Mouse (Mus musculus): ENCODE measurements at regions not wholly inside any gene's neighbourhood (a gene's known extent, or its start where the extent isn't known, plus 50 kb on each side); places are given as distances from the start of the nearest gene placed in this dataset.

DNA sequence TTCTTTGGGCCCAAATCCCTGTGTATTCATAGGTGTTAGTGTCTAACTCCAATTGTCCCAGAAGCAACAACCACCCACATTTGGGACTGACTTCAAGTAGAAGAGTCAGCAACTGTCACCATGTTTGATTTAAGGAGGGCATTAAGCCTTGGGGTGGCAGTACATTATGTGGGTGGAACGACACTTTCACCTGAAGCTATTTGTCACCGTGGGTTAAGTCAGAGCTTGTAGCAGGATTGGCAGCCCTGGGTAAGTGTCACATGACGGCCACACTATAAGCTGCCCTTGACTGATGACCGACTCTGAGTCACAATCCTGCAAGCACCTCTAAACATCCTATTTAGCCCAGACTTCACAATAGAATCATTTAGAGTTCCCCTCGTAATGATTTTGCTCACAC lies 236.7 kb upstream of the A1bg start:
- 91% methylated on average over 5 of the region's 5 CpGs for WGBS
- H3K9ac ChIP-seq (ENCODE audit: low read depth, low read length), result no peak overlapping the region
- no peaks in the 10 kb centered on the region for H3K4me1 ChIP-seq (replicated peaks; ENCODE audit: control insufficient read depth, insufficient read depth, low read length)
- H3K4me3 ChIP-seq (ENCODE audit: low read depth, low read length), result no peak overlapping the region
- H3K27me3 ChIP-seq (ENCODE audit: control insufficient read depth, insufficient read depth, low read length), result no peaks in the 10 kb centered on the region; the same call in 1 of the 2 replicates
- no peaks in the 10 kb centered on the region for H3K36me3 ChIP-seq (ENCODE audit: control insufficient read depth, insufficient read depth, low read length)
- DNase-seq (ENCODE audit: low spot score), result no peak
- no peak overlapping the region for H3K4me2 ChIP-seq (replicated peaks; ENCODE audit: low read depth, low read length)
- H3K27ac ChIP-seq (ENCODE audit: low read depth, low read length), result no peak overlapping the region
- ATAC-seq (ENCODE audit: low FRiP score), result no peak
- H3K9me3 ChIP-seq (ENCODE audit: control insufficient read depth, low read length), result no peaks in the 10 kb centered on the region

DNA sequence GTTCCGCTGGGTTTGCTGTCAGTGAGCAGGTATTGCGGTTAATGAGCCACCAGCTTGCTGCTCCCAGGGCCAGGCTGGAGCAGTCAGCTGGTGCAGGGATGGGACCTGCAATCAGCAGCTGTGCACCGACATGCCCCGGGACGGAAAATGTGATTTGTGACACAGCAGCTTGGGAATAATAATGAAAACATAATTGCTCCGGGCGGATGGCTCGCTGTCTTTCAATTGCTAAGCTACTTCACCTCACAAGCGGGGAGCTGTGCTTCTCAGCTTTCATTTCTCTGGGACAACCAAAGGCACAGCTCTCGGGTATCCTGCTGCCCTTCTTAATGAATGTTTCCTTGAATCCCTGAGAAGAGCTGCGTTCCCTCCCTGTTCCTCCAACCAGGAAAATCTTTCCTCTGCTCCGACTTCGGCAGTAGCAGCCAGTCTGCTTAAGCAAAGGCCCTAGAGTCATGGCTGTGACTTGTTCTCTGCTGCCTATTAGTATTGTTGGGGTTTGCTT lies 235.3 kb upstream of the A1bg start:
- 0 out of 2 replicates have a peak overlapping the region, but pooled peaks have one; percentile 14 for H3K27ac ChIP-seq (ENCODE audit: low read depth, low read length)
- WGBS, result 17% methylated on average over 13 of the region's 13 CpGs
- DNase-seq (ENCODE audit: low spot score), result peak; percentile 70
- no peaks in the 10 kb centered on the region for H3K9me3 ChIP-seq (ENCODE audit: control insufficient read depth, low read length)
- H3K9ac ChIP-seq (ENCODE audit: low read depth, low read length), result peak overlapping the region; percentile 44
- H3K36me3 ChIP-seq (ENCODE audit: control insufficient read depth, insufficient read depth, low read length), result no peaks in the 10 kb centered on the region
- peak; percentile 88 for ATAC-seq (ENCODE audit: low FRiP score)
- H3K4me1 ChIP-seq (replicated peaks; ENCODE audit: control insufficient read depth, insufficient read depth, low read length), result no peaks in the 10 kb centered on the region
- no peaks in the 10 kb centered on the region; the same call in 1 of the 2 replicates for H3K27me3 ChIP-seq (ENCODE audit: control insufficient read depth, insufficient read depth, low read length)
- peak overlapping the region; percentile 37 for H3K4me2 ChIP-seq (replicated peaks; ENCODE audit: low read depth, low read length)
- H3K4me3 ChIP-seq (ENCODE audit: low read depth, low read length), result peak overlapping the region; percentile 22

DNA sequence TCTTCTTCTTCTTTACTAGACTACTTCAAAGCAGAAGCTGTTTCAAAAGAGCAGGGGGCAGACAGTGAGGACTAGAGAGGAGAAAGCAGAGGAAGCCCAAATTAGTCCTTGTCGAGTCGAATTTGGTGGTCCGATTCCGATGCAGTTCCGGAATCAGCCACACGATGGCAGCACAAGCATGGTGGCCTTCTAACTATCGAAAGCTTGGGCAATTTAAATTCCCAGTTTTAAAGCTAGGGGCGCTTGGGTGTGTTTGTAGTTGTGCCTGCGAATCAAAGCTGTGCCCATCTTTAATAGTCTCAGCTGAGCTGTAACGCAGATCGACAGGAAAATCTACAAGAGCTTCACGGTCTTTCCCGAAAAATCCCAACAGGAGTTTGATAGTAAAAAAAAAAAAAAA lies 234.7 kb upstream of the A1bg start:
- WGBS, result 5% methylated on average over 13 of the region's 13 CpGs
- peak overlapping the region; percentile 22; the same call in 1 of the 2 replicates for H3K4me3 ChIP-seq (ENCODE audit: low read depth, low read length)
- DNase-seq (ENCODE audit: low spot score) (peak; percentile 97), ATAC-seq (ENCODE audit: low FRiP score) (peak; percentile 72; the same call in 1 of the 2 replicates)
- H3K4me1 ChIP-seq (replicated peaks; ENCODE audit: control insufficient read depth, insufficient read depth, low read length), result no peaks in the 10 kb centered on the region
- no peak overlapping the region for H3K9ac ChIP-seq (ENCODE audit: low read depth, low read length)
- H3K27ac ChIP-seq (ENCODE audit: low read depth, low read length), result no peak overlapping the region
- peak overlapping the region; percentile 37 for H3K4me2 ChIP-seq (replicated peaks; ENCODE audit: low read depth, low read length)
- H3K27me3 ChIP-seq (ENCODE audit: control insufficient read depth, insufficient read depth, low read length), result no peaks in the 10 kb centered on the region; the same call in 1 of the 2 replicates
- H3K9me3 ChIP-seq (ENCODE audit: control insufficient read depth, low read length), result no peaks in the 10 kb centered on the region
- H3K36me3 ChIP-seq (ENCODE audit: control insufficient read depth, insufficient read depth, low read length), result no peaks in the 10 kb centered on the region

DNA sequence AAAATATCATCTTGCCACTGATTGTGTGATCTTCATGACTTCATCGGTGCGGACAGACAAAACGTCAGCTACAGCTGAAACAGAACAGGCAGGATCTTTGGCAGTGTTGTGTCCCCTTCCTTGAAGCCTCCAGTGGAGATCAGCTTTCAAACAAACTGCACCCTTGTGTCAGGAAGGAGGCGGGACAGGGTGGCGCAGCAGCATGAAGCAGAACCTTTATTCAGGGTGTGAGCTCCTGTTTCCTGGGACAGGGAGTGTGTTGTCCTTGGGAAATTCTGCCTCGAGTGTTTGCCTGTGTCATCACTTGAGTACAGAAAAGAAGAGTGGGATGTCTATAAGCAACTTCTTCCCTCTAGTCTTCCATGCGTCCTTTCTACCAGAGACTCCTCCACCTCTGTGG lies 232.7 kb upstream of the A1bg start:
- Histone ChIP-seq H3K27me3 (ENCODE audit: control insufficient read depth, insufficient read depth, low read length) (no peaks in the 10 kb centered on the region; the same call in 1 of the 2 replicates), H3K27ac (ENCODE audit: low read depth, low read length) (no peak overlapping the region), H3K4me2 (replicated peaks; ENCODE audit: low read depth, low read length) (no peak overlapping the region), H3K4me3 (ENCODE audit: low read depth, low read length) (no peak overlapping the region), H3K9me3 (ENCODE audit: control insufficient read depth, low read length) (no peaks in the 10 kb centered on the region), H3K4me1 (replicated peaks; ENCODE audit: control insufficient read depth, insufficient read depth, low read length) (no peaks in the 10 kb centered on the region), H3K36me3 (ENCODE audit: control insufficient read depth, insufficient read depth, low read length) (no peaks in the 10 kb centered on the region), H3K9ac (ENCODE audit: low read depth, low read length) (no peak overlapping the region)
- WGBS, result 62% methylated on average over 7 of the region's 7 CpGs
- ATAC-seq (ENCODE audit: low FRiP score) (no peak), DNase-seq (ENCODE audit: low spot score) (no peak)

DNA sequence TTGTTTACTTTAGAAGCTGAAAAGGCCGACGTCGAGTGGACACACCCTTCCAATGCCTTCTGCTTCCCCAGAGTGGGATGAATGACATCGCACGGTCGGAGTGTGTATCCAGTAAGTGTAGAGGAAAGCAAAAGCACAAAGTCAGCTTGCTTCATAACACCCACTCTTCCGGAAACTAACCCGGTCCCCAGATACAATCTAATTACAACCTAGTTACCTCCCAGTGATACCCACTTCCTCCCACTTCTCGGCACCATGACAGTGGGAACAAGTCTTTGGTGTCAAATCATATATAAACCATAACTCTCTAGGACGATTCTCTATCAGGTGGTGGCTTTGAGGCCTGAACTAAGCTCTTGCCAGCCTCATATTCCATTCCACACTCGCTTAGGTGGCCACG lies 231.4 kb upstream of the A1bg start:
- WGBS, result 89% methylated on average over 12 of the region's 12 CpGs
- H3K27me3 ChIP-seq (ENCODE audit: control insufficient read depth, insufficient read depth, low read length), result no peaks in the 10 kb centered on the region; the same call in 1 of the 2 replicates
- ATAC-seq (ENCODE audit: low FRiP score), result no peak

DNA sequence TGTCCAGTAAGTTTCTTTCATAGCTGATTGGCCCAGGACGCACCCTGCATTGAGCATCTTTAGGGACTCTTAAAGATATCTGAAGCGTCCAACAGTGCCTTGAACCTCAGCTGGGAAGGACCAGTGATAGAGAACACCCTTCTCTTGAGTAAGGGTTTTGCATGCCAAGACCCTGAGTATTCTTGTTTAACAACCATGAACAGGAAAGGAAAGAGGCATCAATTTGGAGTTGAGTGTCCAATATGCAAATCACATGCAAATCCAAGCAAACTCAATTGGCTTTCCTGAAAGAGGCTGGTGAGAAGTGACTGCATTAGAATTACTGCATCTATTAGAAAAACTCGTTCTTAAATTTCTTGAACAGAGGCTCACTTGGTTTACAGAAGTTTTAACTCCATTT lies 220.0 kb upstream of the A1bg start:
- no peak overlapping the region for H3K9ac ChIP-seq (ENCODE audit: low read depth, low read length)
- no peak overlapping the region for H3K27ac ChIP-seq (ENCODE audit: low read depth, low read length)
- H3K4me3 ChIP-seq (ENCODE audit: low read depth, low read length), result no peak overlapping the region
- 80% methylated on average over 3 of the region's 3 CpGs for WGBS
- H3K4me1 ChIP-seq (replicated peaks; ENCODE audit: control insufficient read depth, insufficient read depth, low read length), result no peaks in the 10 kb centered on the region
- H3K9me3 ChIP-seq (ENCODE audit: control insufficient read depth, low read length), result no peaks in the 10 kb centered on the region
- ATAC-seq (ENCODE audit: low FRiP score) (no peak), DNase-seq (ENCODE audit: low spot score) (no peak)
- H3K27me3 ChIP-seq (ENCODE audit: control insufficient read depth, insufficient read depth, low read length), result no peaks in the 10 kb centered on the region
- H3K4me2 ChIP-seq (replicated peaks; ENCODE audit: low read depth, low read length), result no peak overlapping the region
- no peaks in the 10 kb centered on the region for H3K36me3 ChIP-seq (ENCODE audit: control insufficient read depth, insufficient read depth, low read length)

More for the DNA sequence above, 231.4 kb upstream of the A1bg start:
- Histone ChIP-seq H3K9me3 (ENCODE audit: control insufficient read depth, low read length) (no peaks in the 10 kb centered on the region), H3K27ac (ENCODE audit: low read depth, low read length) (no peak overlapping the region), H3K4me1 (replicated peaks; ENCODE audit: control insufficient read depth, insufficient read depth, low read length) (no peaks in the 10 kb centered on the region), H3K36me3 (ENCODE audit: control insufficient read depth, insufficient read depth, low read length) (no peaks in the 10 kb centered on the region), H3K4me3 (ENCODE audit: low read depth, low read length) (no peak overlapping the region), H3K9ac (ENCODE audit: low read depth, low read length) (no peak overlapping the region), H3K4me2 (replicated peaks; ENCODE audit: low read depth, low read length) (no peak overlapping the region)
- no peak for DNase-seq (ENCODE audit: low spot score)

DNA sequence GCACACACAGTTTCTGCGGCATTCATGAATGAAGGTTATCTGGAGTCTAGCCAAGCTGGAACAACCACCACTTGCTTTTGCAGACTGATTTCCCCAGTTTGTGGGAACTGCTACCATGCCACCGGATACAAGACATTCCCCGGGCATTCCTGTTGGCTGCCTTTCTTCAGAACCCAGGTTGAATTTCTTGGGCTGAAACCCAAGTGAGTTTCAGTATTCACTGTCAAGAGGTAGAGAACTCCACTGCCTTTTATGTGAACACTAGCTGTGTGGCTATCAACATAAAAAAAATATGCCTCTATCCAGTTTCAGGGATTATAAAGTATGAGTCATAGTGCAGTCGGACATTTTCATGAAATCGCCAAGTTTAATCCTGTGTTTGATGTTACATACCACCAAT lies 216.3 kb upstream of the A1bg start:
- H3K4me1 ChIP-seq (replicated peaks; ENCODE audit: control insufficient read depth, insufficient read depth, low read length), result no peaks in the 10 kb centered on the region
- no peak overlapping the region for H3K9ac ChIP-seq (ENCODE audit: low read depth, low read length)
- no peak overlapping the region for H3K4me2 ChIP-seq (replicated peaks; ENCODE audit: low read depth, low read length)
- no peaks in the 10 kb centered on the region for H3K27me3 ChIP-seq (ENCODE audit: control insufficient read depth, insufficient read depth, low read length)
- DNase-seq (ENCODE audit: low spot score) (no peak), ATAC-seq (ENCODE audit: low FRiP score) (no peak)
- no peak overlapping the region for H3K27ac ChIP-seq (ENCODE audit: low read depth, low read length)
- no peaks in the 10 kb centered on the region for H3K36me3 ChIP-seq (ENCODE audit: control insufficient read depth, insufficient read depth, low read length)
- WGBS, result 92% methylated on average over 5 of the region's 5 CpGs
- H3K4me3 ChIP-seq (ENCODE audit: low read depth, low read length), result no peak overlapping the region
- no peaks in the 10 kb centered on the region for H3K9me3 ChIP-seq (ENCODE audit: control insufficient read depth, low read length)

DNA sequence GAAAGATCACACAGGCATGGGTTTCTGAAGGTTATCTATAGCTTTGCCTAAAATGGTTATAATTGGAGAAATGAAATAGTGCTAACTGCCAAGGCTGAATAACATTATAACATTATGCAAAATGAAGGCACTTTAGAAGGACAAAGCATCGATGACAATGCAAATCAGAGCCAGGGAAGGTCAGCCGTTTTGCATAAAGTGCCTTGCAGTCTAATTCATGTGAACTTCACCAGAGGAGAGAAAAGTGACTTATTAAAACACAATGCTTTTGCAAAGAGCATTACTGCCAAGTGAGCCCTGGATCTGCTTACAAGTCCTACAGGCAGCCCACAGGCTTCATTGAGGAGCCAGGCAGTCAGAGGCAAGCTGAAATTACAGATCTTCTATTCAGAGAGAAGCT lies 214.0 kb upstream of the A1bg start:
- no peak overlapping the region for H3K9ac ChIP-seq (ENCODE audit: low read depth, low read length)
- H3K4me2 ChIP-seq (replicated peaks; ENCODE audit: low read depth, low read length), result no peak overlapping the region
- no peaks in the 10 kb centered on the region for H3K4me1 ChIP-seq (replicated peaks; ENCODE audit: control insufficient read depth, insufficient read depth, low read length)
- H3K36me3 ChIP-seq (ENCODE audit: control insufficient read depth, insufficient read depth, low read length), result no peaks in the 10 kb centered on the region
- ATAC-seq (ENCODE audit: low FRiP score) (no peak), DNase-seq (ENCODE audit: low spot score) (no peak)
- H3K9me3 ChIP-seq (ENCODE audit: control insufficient read depth, low read length), result no peaks in the 10 kb centered on the region
- no peak overlapping the region for H3K27ac ChIP-seq (ENCODE audit: low read depth, low read length)
- 47% methylated on average over 2 of the region's 2 CpGs for WGBS
- H3K4me3 ChIP-seq (ENCODE audit: low read depth, low read length), result no peak overlapping the region
- no peaks in the 10 kb centered on the region for H3K27me3 ChIP-seq (ENCODE audit: control insufficient read depth, insufficient read depth, low read length)

DNA sequence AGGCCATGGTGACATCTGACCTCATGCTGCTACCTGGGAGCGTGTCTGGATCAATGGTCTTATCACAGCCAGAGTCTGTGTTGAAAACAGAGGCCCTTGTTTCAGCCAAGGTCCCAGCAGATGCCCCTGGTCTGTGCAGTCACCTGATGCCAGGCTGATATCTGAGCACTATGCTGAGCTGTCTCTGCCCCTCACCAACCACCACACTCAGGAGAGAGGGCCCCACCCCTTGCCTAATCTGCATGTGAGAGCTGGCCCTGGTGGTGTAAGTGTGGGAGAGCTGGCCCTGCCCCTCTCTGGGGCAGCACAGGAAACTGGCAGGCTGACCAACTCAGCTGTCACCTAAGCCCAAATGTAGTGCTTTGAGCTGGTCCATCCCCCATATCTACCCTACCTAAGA lies 210.5 kb upstream of the A1bg start:
- Histone ChIP-seq H3K27me3 (ENCODE audit: control insufficient read depth, insufficient read depth, low read length) (no peaks in the 10 kb centered on the region), H3K9me3 (ENCODE audit: control insufficient read depth, low read length) (no peaks in the 10 kb centered on the region), H3K4me1 (replicated peaks; ENCODE audit: control insufficient read depth, insufficient read depth, low read length) (no peaks in the 10 kb centered on the region), H3K9ac (ENCODE audit: low read depth, low read length) (no peak overlapping the region), H3K27ac (ENCODE audit: low read depth, low read length) (no peak overlapping the region), H3K4me3 (ENCODE audit: low read depth, low read length) (no peak overlapping the region), H3K4me2 (replicated peaks; ENCODE audit: low read depth, low read length) (no peak overlapping the region), H3K36me3 (ENCODE audit: control insufficient read depth, insufficient read depth, low read length) (no peaks in the 10 kb centered on the region)
- no peak for DNase-seq (ENCODE audit: low spot score)
- 86% methylated on average over 1 of the region's 1 CpGs for WGBS
- ATAC-seq (ENCODE audit: low FRiP score), result no peak
